Mouse (Mus musculus): ENCODE data around the gene Ilf3. TPM values are rescaled to one million over a fixed set of nuclear protein-coding genes. Genes with fewer than 3 reads are reported as not detected.

Gene Ilf3
- total RNA-seq, 2 experiments from 2014 or later: 17.2 to 19.4 TPM

Other genes starting within 250 kb of the Ilf3 start
- 1 to 10 TPM; 4.2 to 4.4 TPM for gene Tyk2, start 236.6 kb upstream of the Ilf3 start, total RNA-seq (2021)
- 100 to 1,000 TPM; 123 to 126 TPM for gene Cdc37, start 217.9 kb upstream of the Ilf3 start, total RNA-seq (2021)
- gene Pde4a, start 202.2 kb upstream of the Ilf3 start, total RNA-seq (2021): 10 to 100 TPM; 42.2 to 53.9 TPM
- gene Keap1, start 128.5 kb upstream of the Ilf3 start, total RNA-seq (2021): 10 to 100 TPM; 56.5 to 58.3 TPM
- gene S1pr5, start 119.4 kb upstream of the Ilf3 start, total RNA-seq (2021): under 1 TPM in 1 of 2 experiments, not detected in 1; 0.12 TPM
- 10 to 100 TPM; 62.0 to 65.7 TPM for gene Atg4d, start 102.6 kb upstream of the Ilf3 start, total RNA-seq (2021)
- gene Kri1, start 79.9 kb upstream of the Ilf3 start, total RNA-seq (2021): 10 to 100 TPM in 1 of 2 experiments, 1 to 10 TPM in 1; 9.1 to 11.6 TPM
- 10 to 100 TPM in 1 of 2 experiments, 1 to 10 TPM in 1; 8.4 to 10.1 TPM for gene Cdkn2d, start 76.5 kb upstream of the Ilf3 start, total RNA-seq (2021)
- not detected for gene Ap1m2, start 55.5 kb upstream of the Ilf3 start, total RNA-seq (2021)
- 100 to 1,000 TPM; 135 to 148 TPM for gene Slc44a2, start 47.2 kb upstream of the Ilf3 start, total RNA-seq (2021)
- 1 to 10 TPM; 5.2 to 6.2 TPM for gene Qtrt1, start 44.0 kb downstream of the Ilf3 start, total RNA-seq (2021)
- gene Dnm2, start 57.0 kb downstream of the Ilf3 start, total RNA-seq (2021): 10 to 100 TPM; 36.8 to 37.2 TPM
- gene Tmed1, start 142.4 kb downstream of the Ilf3 start, total RNA-seq (2021): 10 to 100 TPM; 24.4 to 34.9 TPM
- under 1 TPM; 0.59 to 0.72 TPM for gene AB124611, start 158.3 kb downstream of the Ilf3 start, total RNA-seq (2021)
- gene Carm1, start 179.0 kb downstream of the Ilf3 start, total RNA-seq (2021): 10 to 100 TPM; 63.0 to 65.2 TPM
- gene Timm29, start 224.9 kb downstream of the Ilf3 start, total RNA-seq (2021): 10 to 100 TPM; 41.8 to 44.7 TPM
- gene Yipf2, start 225.0 kb downstream of the Ilf3 start, total RNA-seq (2021): 1 to 10 TPM; 3.7 to 4.6 TPM
- 10 to 100 TPM; 38.6 to 40.3 TPM for gene Smarca4, start 248.3 kb downstream of the Ilf3 start, total RNA-seq (2021)

Measured in gastrocnemius, postnatal 36 days (tissue).